Mouse (Mus musculus) spleen, postnatal 36 days (tissue): ENCODE results near the gene Sorbs2.
"Not testable (repeated sequence)": the region's sequence is repeated elsewhere in the genome, so short reads cannot be mapped to it uniquely, and the experiment has no call there.

ENCODE experiments used
- DNase-seq, 2 experiments: peaks; one replicate each; pipeline ENCODE4 v3.0.0; 2022; ENCODE audit warnings: low spot score in 2 of 2, mixed read lengths in 1 of 2

Sorbs2 gene

DNA sequence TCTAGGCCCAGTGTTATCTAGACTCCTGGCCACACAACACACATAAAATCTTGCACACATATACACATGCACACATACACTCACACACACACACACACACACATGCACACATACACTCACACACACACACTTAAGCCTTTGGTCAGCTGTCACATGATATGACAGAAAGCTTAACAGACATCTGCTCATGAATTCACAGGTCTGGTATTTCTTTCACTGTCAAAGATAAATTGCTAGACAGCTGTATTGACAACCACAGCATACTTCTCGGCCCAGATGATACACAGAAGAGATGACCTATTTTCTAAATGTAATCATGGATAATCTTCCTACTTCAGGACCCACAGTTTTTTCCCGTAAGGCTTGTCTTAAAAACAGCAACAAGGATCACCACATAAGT, 326.3 kb downstream of the Sorbs2 start:
- no peak for DNase-seq

DNA sequence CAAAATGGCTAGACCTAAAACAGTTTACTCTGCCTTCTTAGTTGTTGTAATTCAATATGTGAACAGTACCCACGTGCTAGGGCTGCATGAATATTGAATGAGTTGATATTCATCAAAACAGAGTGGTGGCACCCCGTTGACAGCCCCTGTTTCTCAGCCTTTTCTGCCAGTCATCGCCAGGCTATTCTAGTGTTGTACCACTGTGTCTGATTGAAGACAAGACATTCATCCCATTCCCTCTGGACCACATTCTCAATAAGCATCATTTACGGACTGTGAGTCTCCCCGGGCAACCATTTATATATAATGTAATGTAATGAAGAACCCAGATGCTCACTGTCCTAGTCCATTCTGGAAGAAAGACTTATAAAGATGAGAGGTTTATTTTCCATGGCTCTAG, 335.7 kb downstream of the Sorbs2 start:
- DNase-seq = no peak

DNA sequence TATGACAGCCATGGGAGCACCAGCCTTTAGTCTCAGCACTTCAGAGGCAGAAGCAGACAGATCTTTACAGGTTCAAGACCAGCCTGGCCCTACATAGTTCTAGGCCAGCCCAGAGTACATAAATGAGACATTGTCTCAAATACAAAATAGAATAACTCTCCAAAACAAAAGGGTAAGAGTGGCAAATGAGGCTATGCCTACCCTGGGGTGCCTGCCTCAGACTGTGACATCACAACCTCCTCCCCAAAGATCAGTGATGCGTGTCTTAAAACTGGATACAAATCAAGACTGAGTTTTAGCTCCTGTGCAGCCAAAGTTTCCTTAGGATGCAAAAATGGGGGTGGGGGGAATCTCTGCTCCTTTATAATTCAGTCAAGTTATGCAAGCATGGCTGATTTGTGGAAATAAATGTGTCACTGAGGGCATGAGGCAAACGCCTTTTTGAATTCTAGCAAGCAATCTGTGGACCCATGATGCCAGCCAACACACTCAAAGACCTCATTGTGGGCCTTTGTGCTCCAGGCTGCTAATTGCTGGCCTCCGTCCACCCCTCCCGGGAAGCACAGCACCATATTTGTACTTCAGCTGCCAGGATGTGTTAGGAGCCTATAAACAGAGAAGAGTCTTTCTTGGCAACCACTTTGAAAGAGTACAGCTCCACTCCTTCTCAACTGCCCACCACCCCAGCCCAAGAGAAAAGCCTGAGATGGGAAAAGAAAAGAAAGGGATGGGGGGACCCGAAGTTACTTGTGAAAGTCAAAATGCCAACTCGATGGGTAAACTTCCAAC, 336.7 kb downstream of the Sorbs2 start:
- DNase-seq = no peak

DNA sequence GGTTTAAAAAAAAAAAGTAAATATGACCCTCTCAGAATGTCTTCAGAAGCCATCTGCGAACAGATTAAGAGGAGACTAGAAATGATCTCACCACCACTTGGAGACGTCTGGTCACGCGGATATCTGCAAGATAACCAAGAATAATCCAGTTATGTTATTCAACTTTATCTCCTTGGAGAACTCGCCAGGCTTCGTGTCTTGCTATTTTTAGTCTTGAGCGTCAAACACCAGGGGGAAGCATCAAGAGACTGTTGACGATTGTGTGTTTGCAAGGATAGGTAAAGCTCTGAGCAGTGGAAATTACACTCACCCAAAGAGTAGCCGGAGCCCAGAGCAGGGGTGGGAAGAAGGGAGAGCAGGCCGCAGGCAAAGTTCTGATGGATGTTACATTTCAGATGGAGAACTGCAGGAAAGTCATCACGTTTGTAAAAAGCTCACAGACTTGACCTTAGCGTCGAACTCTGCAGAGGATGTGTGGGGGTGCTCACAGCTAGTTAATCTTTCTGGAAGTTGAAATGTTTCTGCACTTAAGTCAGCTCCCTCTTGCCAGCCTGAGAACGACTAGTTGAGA, 337.4 kb downstream of the Sorbs2 start:
- no peak for DNase-seq

DNA sequence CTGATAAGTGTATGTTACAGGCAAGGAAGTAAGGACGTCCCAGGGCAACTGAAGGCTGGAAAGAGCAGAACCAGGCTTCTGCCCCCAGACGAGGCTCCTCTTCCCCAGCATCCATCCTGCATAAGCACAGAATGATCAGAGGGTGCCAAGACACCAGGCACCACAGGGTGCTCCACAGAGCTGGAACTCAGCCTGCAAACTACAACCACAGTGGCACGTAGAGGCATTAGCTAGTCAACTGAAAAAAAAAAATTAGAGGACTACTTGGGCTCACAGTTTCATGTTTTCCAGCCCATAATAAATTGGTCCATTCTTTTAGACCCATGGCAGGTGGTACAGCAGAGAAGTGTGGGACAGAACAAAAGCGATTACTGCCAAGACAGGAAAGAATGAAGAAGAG, 338.3 kb downstream of the Sorbs2 start:
- DNase-seq = no peak

DNA sequence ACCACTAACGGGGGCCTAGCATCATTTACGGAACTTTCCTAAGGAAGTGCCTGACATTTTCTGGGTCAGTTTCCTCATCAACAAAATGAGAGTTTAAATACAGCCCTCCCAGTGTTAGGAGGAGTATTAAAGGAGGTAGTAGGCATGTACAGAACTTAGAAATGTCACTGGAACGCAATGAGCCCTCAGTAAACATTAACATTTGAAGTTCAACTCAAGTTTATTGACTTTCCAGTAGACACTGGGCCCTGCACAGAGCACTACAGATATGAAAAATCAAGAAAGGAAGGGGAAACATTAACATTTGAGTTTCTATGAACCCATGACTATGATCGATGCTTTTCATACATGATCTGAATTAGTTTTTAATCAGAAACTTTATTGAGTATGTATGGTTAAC, 347.5 kb downstream of the Sorbs2 start:
- DNase-seq = no peak

DNA sequence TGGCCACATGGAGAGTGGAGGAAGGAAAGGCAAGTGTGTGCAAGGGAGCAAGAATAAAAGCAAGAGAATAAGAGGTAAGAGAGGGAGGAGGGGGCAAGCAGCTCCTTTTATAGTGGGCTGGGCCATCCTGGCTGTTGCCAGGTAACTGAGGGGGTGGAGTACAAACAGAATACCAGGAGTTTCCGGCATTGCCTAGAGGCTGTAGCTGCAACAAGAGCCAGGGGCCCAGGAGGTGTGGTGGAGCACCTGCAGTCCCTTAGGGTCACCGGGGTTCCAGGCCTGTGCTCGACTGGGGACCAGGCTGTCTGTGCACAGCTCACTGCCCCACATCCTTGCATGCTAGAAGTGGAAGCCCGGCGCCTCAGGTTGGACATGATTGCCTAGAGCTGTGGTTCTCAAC, 350.1 kb downstream of the Sorbs2 start:
- DNase-seq = no peak

DNA sequence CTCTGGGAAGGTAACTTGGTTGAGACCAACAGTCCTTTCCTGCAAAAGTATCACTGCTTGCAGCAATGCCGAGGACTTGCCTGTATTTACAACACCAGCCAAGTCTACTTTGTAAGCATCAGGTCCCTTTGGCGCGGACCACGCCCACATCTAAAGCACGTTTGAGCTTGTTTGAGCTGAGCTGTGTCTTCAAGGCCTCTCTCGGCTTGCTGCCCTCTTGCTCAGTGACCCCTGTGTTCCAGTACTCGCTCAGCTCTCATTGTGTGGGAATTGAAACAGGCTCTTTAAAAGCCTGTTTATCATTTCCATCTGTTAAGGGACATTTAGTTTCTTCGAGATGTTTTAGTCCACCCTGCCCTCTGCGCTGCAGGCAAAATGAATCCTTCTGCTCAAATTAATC, 350.8 kb downstream of the Sorbs2 start:
- DNase-seq = no peak

DNA sequence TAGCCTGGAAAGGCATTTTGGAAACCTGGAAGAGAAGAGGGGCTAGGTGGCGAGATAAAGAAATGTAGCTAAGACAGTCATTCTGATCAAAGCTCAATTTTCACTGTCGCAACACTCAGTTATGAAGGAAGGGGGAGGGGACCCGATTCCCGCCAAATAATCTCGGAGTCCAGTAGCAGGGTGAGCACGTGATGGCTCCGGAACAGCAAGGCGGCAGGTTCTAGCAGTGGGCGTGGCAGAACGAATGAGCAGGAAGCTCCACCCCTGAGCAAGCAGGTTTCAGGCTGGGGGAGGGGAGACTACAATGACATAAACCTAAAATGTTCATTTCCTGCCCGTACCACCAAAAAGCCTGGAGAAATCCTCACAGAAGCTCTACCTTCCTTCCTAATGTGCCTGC, 364.0 kb downstream of the Sorbs2 start:
- not testable (repeated sequence) for DNase-seq

DNA sequence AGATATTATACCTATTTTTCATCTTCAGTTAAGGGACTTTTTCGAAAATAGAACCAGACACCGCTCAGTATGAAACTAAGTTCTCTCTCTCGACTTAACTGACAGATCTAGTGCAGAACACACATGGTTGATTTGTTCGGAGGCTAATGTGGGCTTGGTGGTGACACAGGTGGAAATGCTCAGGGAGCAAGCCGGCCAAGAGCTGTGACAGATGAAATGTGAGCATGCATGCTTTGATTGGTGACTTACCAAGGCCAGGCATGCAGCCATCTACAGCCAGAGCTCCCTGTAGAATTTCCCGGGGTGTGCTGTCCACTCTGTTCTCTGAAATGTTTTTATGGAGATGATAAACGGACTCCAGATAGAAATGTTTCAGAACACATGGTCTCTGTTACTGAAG, 364.5 kb downstream of the Sorbs2 start:
- DNase-seq = no peak

DNA sequence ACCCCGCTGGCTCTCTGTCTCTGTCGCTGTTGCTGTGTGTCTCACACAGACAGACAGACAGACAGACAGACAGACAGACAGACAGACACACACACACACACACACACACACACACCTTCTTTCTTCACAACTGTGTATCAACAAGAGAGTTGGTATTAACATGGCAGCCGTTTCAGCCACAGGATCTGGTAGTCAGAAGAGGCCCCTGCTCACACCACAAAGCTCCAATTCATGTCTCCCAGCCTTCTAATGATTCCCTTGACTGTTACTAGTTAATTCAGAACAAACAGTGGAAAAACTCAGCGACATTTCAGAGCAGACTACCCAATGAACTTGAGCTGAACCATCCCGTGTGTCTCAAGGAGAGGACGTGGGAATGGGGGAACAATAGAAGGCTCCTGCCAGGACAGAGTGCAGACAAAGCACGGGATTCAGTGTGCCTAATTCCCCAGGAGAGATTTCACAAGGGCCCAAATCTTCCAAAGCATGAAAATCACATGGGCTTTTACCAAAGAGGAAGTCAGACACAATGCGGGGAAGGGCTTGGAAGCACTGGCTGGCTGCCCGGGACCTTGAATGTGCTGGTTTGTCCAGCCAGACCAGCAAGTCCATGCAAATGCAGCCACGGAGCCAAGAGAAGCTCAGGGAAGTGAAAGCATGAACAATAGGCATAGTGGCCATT, 367.5 kb downstream of the Sorbs2 start:
- peak; percentile 18 to 34 for DNase-seq

DNA sequence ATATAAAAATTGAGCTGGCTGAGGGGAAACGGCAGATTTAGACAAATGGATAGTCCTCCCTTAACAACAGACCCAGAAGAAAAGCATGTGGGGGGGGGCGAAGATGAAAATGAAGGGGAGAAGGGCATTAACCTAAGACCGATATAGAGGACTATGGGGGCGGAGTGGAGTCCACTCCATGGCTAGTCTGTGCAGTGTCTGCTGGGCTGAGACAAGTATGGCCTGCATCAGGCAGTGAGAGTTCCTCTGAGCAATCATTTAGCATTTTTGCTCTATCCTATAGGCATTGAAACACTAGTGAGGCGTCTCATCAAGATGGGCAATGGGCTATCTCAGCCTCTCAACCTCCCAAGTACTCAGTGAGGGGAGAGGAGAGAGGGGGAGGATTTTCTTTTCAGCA, 368.8 kb downstream of the Sorbs2 start:
- no peak for DNase-seq
